Mouse (Mus musculus) stomach, postnatal 0 days (tissue): ENCODE measurements around the gene Itprid1.

ENCODE experiments used
- CTCF ChIP-seq: IDR thresholded peaks from 2 replicates; pipeline ENCODE4 v1.5.1; 2016; ENCODE audit warnings: antibody characterized with exemption, low read depth, mild to moderate bottlenecking, moderate library complexity
- EP300 ChIP-seq: optimal IDR thresholded peaks from 2 replicates; pipeline ENCODE3; 2016; ENCODE audit warnings: antibody characterized with exemption

DNA sequence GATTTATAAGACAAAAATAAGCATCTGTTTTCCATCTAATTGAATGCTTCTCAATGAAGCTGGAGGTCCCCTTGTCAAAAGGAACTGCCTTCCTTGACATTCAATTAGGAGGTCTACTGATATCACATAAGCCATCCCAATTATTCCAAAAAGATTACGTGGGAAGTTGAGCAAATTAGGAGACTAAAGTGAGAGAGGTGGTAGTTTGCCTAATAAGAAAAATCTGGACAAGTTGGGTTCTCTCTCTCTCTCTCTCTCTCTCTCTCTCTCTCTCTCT is 65.6 kb downstream of the Itprid1 start:
- no peak for TF ChIP-seq CTCF
- no peak for TF ChIP-seq EP300
